ENCODE assay signal across 8 mouse cellular contexts in the genomic region with DNA sequence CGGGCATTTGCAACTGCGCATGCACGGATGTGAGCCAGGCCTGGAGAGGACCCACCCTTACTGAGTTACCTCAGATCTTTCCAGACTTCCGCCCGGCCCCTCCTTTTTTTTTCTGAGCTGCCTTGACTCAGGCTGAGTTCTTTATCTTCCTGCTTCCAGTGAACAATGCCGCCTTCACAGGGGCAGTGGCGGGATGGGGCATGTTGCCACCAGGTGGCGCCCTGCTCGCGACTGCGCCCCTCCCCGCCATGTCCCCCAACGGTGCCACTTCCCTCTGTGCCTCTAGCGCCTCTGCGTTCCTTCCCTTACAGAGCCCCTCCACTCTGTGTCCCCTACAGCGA. TPM values are rescaled to one million over a fixed set of nuclear protein-coding genes. Genes with fewer than 3 reads are reported as not detected.
DNase-seq lines count a peak whose midpoint lies in the region; ATAC-seq and TF ChIP-seq lines count a peak whose summit lies in the region.

No protein-coding gene starts in this region.

- no peaks in the 10 kb centered on the region for H3K9me3 ChIP-seq in embryonic facial prominence, embryonic 15.5 days (replicated peaks)
- H3K9me3 ChIP-seq in heart, embryonic 12.5 days (replicated peaks), result no peaks in the 10 kb centered on the region
- H3K9me3 ChIP-seq in kidney, embryonic 15.5 days (replicated peaks), result no peaks in the 10 kb centered on the region
- no peaks in the 10 kb centered on the region for H3K9me3 ChIP-seq in liver, embryonic 12.5 days (replicated peaks)

- no peak overlapping the region for H3ac ChIP-seq in myocyte (ENCODE audit: control insufficient read depth, insufficient read length)

- DNase-seq in CD4-positive, CD25-positive, alpha-beta regulatory T cell, adult 2 months (ENCODE audit: low read depth, low spot score), result peak; percentile 93
- peak; percentile 89 for DNase-seq in splenic B cell, adult 2 months (ENCODE audit: low read depth, low spot score)

- no peak for TF ChIP-seq POLR2A in bone marrow macrophage, adult 2 months (IDR thresholded peaks at IDR 0.05; ENCODE audit: borderline replicate concordance, low read depth, low read length)
- peak; percentile 88 for TF ChIP-seq POLR2A in myocyte (IDR thresholded peaks at IDR 0.05; ENCODE audit: insufficient read length, low read depth)

- no peaks in the 10 kb centered on the region for H3K27me3 ChIP-seq in embryonic facial prominence, embryonic 15.5 days
- H3K27me3 ChIP-seq in heart, embryonic 12.5 days (replicated peaks), result no peaks in the 10 kb centered on the region
- no peaks in the 10 kb centered on the region for H3K27me3 ChIP-seq in kidney, embryonic 15.5 days
- no peaks in the 10 kb centered on the region for H3K27me3 ChIP-seq in liver, embryonic 12.5 days (replicated peaks)
- H3K27me3 ChIP-seq in myocyte (ENCODE audit: control insufficient read depth, insufficient read depth, insufficient read length), result no peaks in the 10 kb centered on the region
- no peaks in the 10 kb centered on the region for H3K27me3 ChIP-seq in splenic B cell, adult 2 months (ENCODE audit: control insufficient read depth, insufficient read depth, low read length, poor library complexity, severe bottlenecking)

- H3K27ac ChIP-seq in bone marrow macrophage, adult 2 months (ENCODE audit: insufficient read depth, low read depth, low read length), result peak overlapping the region; percentile 78
- H3K27ac ChIP-seq in embryonic facial prominence, embryonic 15.5 days (replicated peaks), result peak overlapping the region; percentile 97
- H3K27ac ChIP-seq in heart, embryonic 12.5 days (ENCODE audit: poor library complexity, severe bottlenecking), result peak overlapping the region; percentile 94
- H3K27ac ChIP-seq in kidney, embryonic 15.5 days, result peak overlapping the region; percentile 97
- H3K27ac ChIP-seq in liver, embryonic 12.5 days, result peak overlapping the region; percentile 93

- peaks cover 21% of the 10 kb centered on the region for H3K4me1 ChIP-seq in bone marrow macrophage, adult 2 months (ENCODE audit: control insufficient read depth, insufficient read depth, low read length)
- peaks cover 43% of the 10 kb centered on the region for H3K4me1 ChIP-seq in embryonic facial prominence, embryonic 15.5 days
- peaks cover 38% of the 10 kb centered on the region for H3K4me1 ChIP-seq in heart, embryonic 12.5 days (replicated peaks)
- H3K4me1 ChIP-seq in kidney, embryonic 15.5 days, result peaks cover 61% of the 10 kb centered on the region
- peaks cover 60% of the 10 kb centered on the region for H3K4me1 ChIP-seq in liver, embryonic 12.5 days

- H3K4me3 ChIP-seq in bone marrow macrophage, adult 2 months (ENCODE audit: insufficient read depth, low read length), result peak overlapping the region; percentile 72
- peak overlapping the region; percentile 54 for H3K4me3 ChIP-seq in embryonic facial prominence, embryonic 15.5 days (replicated peaks)
- H3K4me3 ChIP-seq in heart, embryonic 12.5 days, result peak overlapping the region; percentile 68
- H3K4me3 ChIP-seq in kidney, embryonic 15.5 days (replicated peaks), result peak overlapping the region; percentile 55
- peak overlapping the region; percentile 64 for H3K4me3 ChIP-seq in liver, embryonic 12.5 days
- H3K4me3 ChIP-seq in myocyte, result peak overlapping the region; percentile 51

- under 1% methylated on average over 16 of the region's 16 CpGs for WGBS in embryonic facial prominence, embryonic 15.5 days
- WGBS in heart, embryonic 12.5 days, result under 1% methylated on average over 16 of the region's 16 CpGs
- under 1% methylated on average over 16 of the region's 16 CpGs for WGBS in kidney, embryonic 15.5 days
- under 1% methylated on average over 16 of the region's 16 CpGs for WGBS in liver, embryonic 12.5 days (ENCODE audit: insufficient replicate concordance)

- H3K36me3 ChIP-seq in embryonic facial prominence, embryonic 15.5 days, result peaks cover 10% of the 10 kb centered on the region
- H3K36me3 ChIP-seq in heart, embryonic 12.5 days, result peaks cover 10% of the 10 kb centered on the region
- H3K36me3 ChIP-seq in kidney, embryonic 15.5 days, result peaks cover 11% of the 10 kb centered on the region
- peaks cover 8% of the 10 kb centered on the region for H3K36me3 ChIP-seq in liver, embryonic 12.5 days
- no peaks in the 10 kb centered on the region for H3K36me3 ChIP-seq in myocyte (ENCODE audit: control insufficient read depth, insufficient read depth)
- H3K36me3 ChIP-seq in splenic B cell, adult 2 months (ENCODE audit: control insufficient read depth, insufficient read depth, low read length, poor library complexity, severe bottlenecking), result no peaks in the 10 kb centered on the region

- TF ChIP-seq CTCF in bone marrow macrophage, adult 2 months (IDR thresholded peaks at IDR 0.05; ENCODE audit: low read depth, low read length), result peak; percentile 80

- peak overlapping the region; percentile 75 for H3K4me2 ChIP-seq in embryonic facial prominence, embryonic 15.5 days (replicated peaks)
- peak overlapping the region; percentile 80 for H3K4me2 ChIP-seq in heart, embryonic 12.5 days
- H3K4me2 ChIP-seq in kidney, embryonic 15.5 days, result peak overlapping the region; percentile 70
- peak overlapping the region; percentile 85 for H3K4me2 ChIP-seq in liver, embryonic 12.5 days
- peak overlapping the region; percentile 99 for H3K4me2 ChIP-seq in myocyte (ENCODE audit: low read depth)

- ATAC-seq in embryonic facial prominence, embryonic 15.5 days (ENCODE audit: insufficient number of reproducible peaks, low FRiP score, low TSS enrichment, low read depth), result peak; percentile 89
- peak; percentile 85 for ATAC-seq in heart, embryonic 12.5 days (ENCODE audit: insufficient number of reproducible peaks, low FRiP score)
- ATAC-seq in kidney, embryonic 15.5 days (replicated peaks; ENCODE audit: low FRiP score), result peak; percentile 86
- ATAC-seq in liver, embryonic 12.5 days, result peak; percentile 78

- peaks cover 12% of the 10 kb centered on the region for H3K79me2 ChIP-seq in myocyte (ENCODE audit: control insufficient read depth, insufficient read depth)

- no peak overlapping the region for H3K9ac ChIP-seq in embryonic facial prominence, embryonic 15.5 days
- peak overlapping the region; percentile 56; the same call in 1 of the 2 replicates for H3K9ac ChIP-seq in heart, embryonic 12.5 days
- H3K9ac ChIP-seq in kidney, embryonic 15.5 days, result peak overlapping the region; percentile 52
- H3K9ac ChIP-seq in liver, embryonic 12.5 days, result peak overlapping the region; percentile 71

TF ChIP-seq in myocyte, 11 proteins besides CTCF, POLR2A, EP300 and RAD21 (continues in another document):
- peak; percentile 76 for TF ChIP-seq POLR2AphosphoS2 (IDR thresholded peaks at IDR 0.05; ENCODE audit: insufficient read length, low read depth)
- TF ChIP-seq USF1 (IDR thresholded peaks at IDR 0.05; ENCODE audit: low read depth), result no peak
- TF ChIP-seq E2F4 (IDR thresholded peaks at IDR 0.05; ENCODE audit: insufficient read depth), result no peak
- no peak for TF ChIP-seq REST (IDR thresholded peaks at IDR 0.05; ENCODE audit: insufficient read depth, insufficient read length)

RNA-seq across cellular contexts. Expression of gene Plin3, which starts 1.5 kb away (rescaled TPM):
- 40.4 and 44.1 TPM in 2 replicates for polyA plus RNA-seq in bone marrow macrophage, adult 2 months (2012; ENCODE audit: insufficient read depth, insufficient read length, missing spikeins)
- polyA plus RNA-seq in embryonic facial prominence, embryonic 15.5 days (2015; fragmentation: Nextera tagmentation; extraction: Ambion mirVana), result 89.5 and 92.6 TPM in 2 replicates
- polyA plus RNA-seq in heart, embryonic 12.5 days (2016; fragmentation: Nextera tagmentation; extraction: Ambion mirVana), result 59.1 and 60.0 TPM in 2 replicates
- polyA plus RNA-seq in kidney, embryonic 15.5 days (2015; fragmentation: Nextera tagmentation; extraction: Ambion mirVana), result 68.9 and 77.4 TPM in 2 replicates
- 28.3 and 30.2 TPM in 2 replicates for polyA plus RNA-seq in liver, embryonic 12.5 days (2016; fragmentation: Nextera tagmentation; extraction: Ambion mirVana)
- polyA plus RNA-seq in myocyte (2012; fragmentation: generic; extraction: Trizol), result 44.8 TPM

RNA-seq across cellular contexts. Expression of gene Arrdc5, which starts 8.9 kb away (rescaled TPM):
- not detected in 2 replicates for polyA plus RNA-seq in bone marrow macrophage, adult 2 months (2012; ENCODE audit: insufficient read depth, insufficient read length, missing spikeins)
- polyA plus RNA-seq in embryonic facial prominence, embryonic 15.5 days (2015; fragmentation: Nextera tagmentation; extraction: Ambion mirVana), result 0.33 TPM in 1 of 2 replicates, not detected in the other
- polyA plus RNA-seq in heart, embryonic 12.5 days (2016; fragmentation: Nextera tagmentation; extraction: Ambion mirVana), result not detected in 2 replicates
- 0.31 TPM in 1 of 2 replicates, not detected in the other for polyA plus RNA-seq in kidney, embryonic 15.5 days (2015; fragmentation: Nextera tagmentation; extraction: Ambion mirVana)
- polyA plus RNA-seq in liver, embryonic 12.5 days (2016; fragmentation: Nextera tagmentation; extraction: Ambion mirVana), result not detected in 2 replicates
- polyA plus RNA-seq in myocyte (2012; fragmentation: generic; extraction: Trizol), result not detected

RNA-seq across cellular contexts. Expression of gene Uhrf1, which starts 12.0 kb away (rescaled TPM):
- polyA plus RNA-seq in bone marrow macrophage, adult 2 months (2012; ENCODE audit: insufficient read depth, insufficient read length, missing spikeins), result 23.9 and 29.3 TPM in 2 replicates
- 110 and 113 TPM in 2 replicates for polyA plus RNA-seq in embryonic facial prominence, embryonic 15.5 days (2015; fragmentation: Nextera tagmentation; extraction: Ambion mirVana)
- 88.4 and 91.2 TPM in 2 replicates for polyA plus RNA-seq in heart, embryonic 12.5 days (2016; fragmentation: Nextera tagmentation; extraction: Ambion mirVana)
- polyA plus RNA-seq in kidney, embryonic 15.5 days (2015; fragmentation: Nextera tagmentation; extraction: Ambion mirVana), result 162 and 175 TPM in 2 replicates
- 153 and 154 TPM in 2 replicates for polyA plus RNA-seq in liver, embryonic 12.5 days (2016; fragmentation: Nextera tagmentation; extraction: Ambion mirVana)
- polyA plus RNA-seq in myocyte (2012; fragmentation: generic; extraction: Trizol), result 18.4 TPM

RNA-seq across cellular contexts. Expression of gene Ticam1, which starts 14.6 kb away (rescaled TPM):
- polyA plus RNA-seq in bone marrow macrophage, adult 2 months (2012; ENCODE audit: insufficient read depth, insufficient read length, missing spikeins), result 13.5 and 17.6 TPM in 2 replicates
- polyA plus RNA-seq in embryonic facial prominence, embryonic 15.5 days (2015; fragmentation: Nextera tagmentation; extraction: Ambion mirVana), result 6.7 and 7.4 TPM in 2 replicates
- polyA plus RNA-seq in heart, embryonic 12.5 days (2016; fragmentation: Nextera tagmentation; extraction: Ambion mirVana), result 8.6 and 9.5 TPM in 2 replicates
- polyA plus RNA-seq in kidney, embryonic 15.5 days (2015; fragmentation: Nextera tagmentation; extraction: Ambion mirVana), result 6.0 and 6.2 TPM in 2 replicates
- polyA plus RNA-seq in liver, embryonic 12.5 days (2016; fragmentation: Nextera tagmentation; extraction: Ambion mirVana), result 3.8 and 4.1 TPM in 2 replicates
- polyA plus RNA-seq in myocyte (2012; fragmentation: generic; extraction: Trizol), result 9.1 TPM

RNA-seq across cellular contexts. Expression of gene Fem1a, which starts 34.5 kb away (rescaled TPM):
- 8.8 and 10.3 TPM in 2 replicates for polyA plus RNA-seq in bone marrow macrophage, adult 2 months (2012; ENCODE audit: insufficient read depth, insufficient read length, missing spikeins)
- polyA plus RNA-seq in embryonic facial prominence, embryonic 15.5 days (2015; fragmentation: Nextera tagmentation; extraction: Ambion mirVana), result 15.0 and 15.4 TPM in 2 replicates
- polyA plus RNA-seq in heart, embryonic 12.5 days (2016; fragmentation: Nextera tagmentation; extraction: Ambion mirVana), result 19.5 and 19.9 TPM in 2 replicates
- polyA plus RNA-seq in kidney, embryonic 15.5 days (2015; fragmentation: Nextera tagmentation; extraction: Ambion mirVana), result 13.1 TPM in 2 replicates
- polyA plus RNA-seq in liver, embryonic 12.5 days (2016; fragmentation: Nextera tagmentation; extraction: Ambion mirVana), result 10.2 and 10.7 TPM in 2 replicates
- 43.6 TPM for polyA plus RNA-seq in myocyte (2012; fragmentation: generic; extraction: Trizol)

Comparison
In these comparisons a context has a peak if more than half of its experiments do, and no peak if none do; other contexts are left out.
1. Peak in every context shown above with its lines: DNase-seq, ATAC-seq, H3K4me3 ChIP-seq and H3K27ac ChIP-seq.